Mouse (Mus musculus): ENCODE results near the gene Elobl.

DNA sequence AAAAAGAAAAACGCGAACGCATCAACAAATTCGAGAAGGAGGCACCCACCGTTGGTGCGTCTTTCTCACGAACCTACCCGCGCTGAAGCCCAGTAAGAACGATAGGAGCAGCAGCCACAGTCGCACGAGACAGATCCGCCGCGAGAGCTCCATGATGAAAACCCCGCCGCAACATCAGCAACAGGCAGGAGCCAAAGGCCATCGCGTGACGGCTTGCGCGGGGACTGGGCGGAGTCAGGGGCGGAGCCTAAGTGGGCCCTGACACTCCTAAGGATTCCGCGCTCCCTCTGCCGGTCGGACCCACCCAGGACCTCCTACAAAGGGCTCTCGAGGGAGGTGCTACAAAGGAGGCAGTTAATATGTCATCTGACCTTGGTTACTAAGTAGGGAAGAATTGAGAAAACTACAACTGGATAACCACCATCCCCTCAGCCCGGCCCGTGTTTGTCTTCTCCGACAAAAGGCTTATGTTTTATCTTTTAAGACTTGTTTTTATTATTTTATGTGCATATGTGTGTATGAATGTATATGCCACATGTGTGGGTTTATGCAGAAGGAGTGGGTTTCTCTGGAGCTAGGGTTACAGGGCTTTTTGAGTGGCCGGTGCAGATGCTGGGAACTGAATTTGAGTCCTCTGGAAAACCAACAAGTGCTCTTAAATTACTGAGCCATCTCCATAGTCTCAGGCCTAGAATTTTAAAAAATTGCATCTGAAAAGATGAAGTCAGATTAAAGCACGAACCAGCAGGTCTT, 11.3 kb downstream of the Elobl start, which contains the start of gene Scpep1:
- TF ChIP-seq MAX (IDR thresholded peaks at IDR 0.05), result peak; percentile 42
- peak; percentile 7 for TF ChIP-seq CTCF (IDR thresholded peaks at IDR 0.05; ENCODE audit: control insufficient read depth, insufficient read depth, insufficient read length)
